ENCODE assay signal across 30 mouse cellular contexts in the genomic region with DNA sequence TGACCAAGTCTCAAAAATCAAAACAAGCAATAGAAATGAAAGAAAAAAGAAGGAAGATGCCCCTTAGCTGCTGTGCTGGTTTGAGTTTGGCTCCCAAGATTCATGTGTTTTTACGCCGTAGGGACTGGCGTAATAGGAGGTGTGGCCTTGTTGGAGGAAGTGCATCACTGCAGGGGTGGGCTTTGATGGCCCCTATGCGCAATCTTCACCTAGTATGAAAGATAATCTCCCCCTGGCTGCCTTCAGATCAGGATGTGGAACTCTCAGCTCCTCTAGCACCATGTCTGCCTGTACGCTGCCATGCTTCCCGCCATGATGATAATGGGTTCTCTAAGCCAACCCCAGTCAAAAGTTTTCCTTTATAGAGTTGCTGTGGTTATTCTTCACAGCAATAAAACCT. TPM values are rescaled to one million over a fixed set of nuclear protein-coding genes. Genes with fewer than 3 reads are reported as not detected.
"Had no signal": no experiment of that assay in that cellular context is flagged by ENCODE, and none has a peak within 500 bp of the region (broad histone marks: within the 10 kb centered on the region; RNA-seq: fewer than 3 reads in every experiment).

No protein-coding gene starts in this region.

- H3K4me1 ChIP-seq: lung, embryonic 15.5 days; midbrain, embryonic 13.5 days; midbrain, embryonic 15.5 days; neural tube, embryonic 12.5 days had no signal

- H3K9me3 ChIP-seq: liver, embryonic 15.5 days; lung, embryonic 15.5 days; midbrain, embryonic 15.5 days had no signal

- H3K4me3 ChIP-seq: liver, embryonic 15.5 days; lung, embryonic 15.5 days; midbrain, embryonic 13.5 days; midbrain, embryonic 15.5 days; neural tube, embryonic 12.5 days had no signal

- ATAC-seq: liver, postnatal 0 days; lung, postnatal 0 days; midbrain, embryonic 15.5 days had no signal

- DNase-seq: liver, postnatal 0 days; lung, adult 2 months; lung, postnatal 14 days; lung, postnatal 36 days; retina, postnatal 1 day; right cerebral cortex, adult 18-20 months; right cerebral cortex, postnatal 25 days; right cerebral cortex, postnatal 4 days; spleen, adult 18-20 months; thymus, adult 18-20 months; thymus, postnatal 14 days; thymus, postnatal 36 days had no signal

- H3K27ac ChIP-seq: liver, embryonic 15.5 days; lung, embryonic 15.5 days; macrophage; midbrain, embryonic 13.5 days; midbrain, embryonic 15.5 days; neural tube, embryonic 12.5 days had no signal

- H3K27me3 ChIP-seq: midbrain, embryonic 13.5 days; midbrain, embryonic 15.5 days; neural tube, embryonic 12.5 days had no signal

- H3K36me3 ChIP-seq: liver, embryonic 15.5 days; lung, embryonic 15.5 days had no signal

RNA-seq across cellular contexts. Expression of a gene that starts 14.4 kb away (rescaled TPM):
- total RNA-seq: megakaryocyte, adult 5-6 weeks; megakaryocyte-erythroid progenitor cell, adult 5-6 weeks; monocyte, adult 5-6 weeks; neutrophil, adult 5-6 weeks had no signal
- polyA plus RNA-seq: liver, embryonic 15.5 days; liver, postnatal 0 days; lung, postnatal 0 days; macrophage had no signal

RNA-seq across cellular contexts. Expression of a gene that starts 14.4 kb away (rescaled TPM):
- total RNA-seq: megakaryocyte, adult 5-6 weeks; megakaryocyte-erythroid progenitor cell, adult 5-6 weeks; midbrain, postnatal 0 days; monocyte, adult 5-6 weeks; neutrophil, adult 5-6 weeks had no signal
- polyA plus RNA-seq: liver, postnatal 0 days; macrophage; midbrain, embryonic 11.5 days; neural tube, embryonic 12.5 days; neural tube, embryonic 14.5 days; small intestine, adult 2 months had no signal

RNA-seq across cellular contexts. Expression of a gene that starts 32.6 kb away (rescaled TPM):
- total RNA-seq: megakaryocyte, adult 5-6 weeks; megakaryocyte-erythroid progenitor cell, adult 5-6 weeks; midbrain, postnatal 0 days; monocyte, adult 5-6 weeks; neutrophil, adult 5-6 weeks had no signal
- polyA plus RNA-seq: liver, postnatal 0 days; lung, adult 2 months; macrophage; midbrain, embryonic 11.5 days; midbrain, embryonic 15.5 days; midbrain, postnatal 0 days; neural tube, embryonic 12.5 days; neural tube, embryonic 14.5 days; small intestine, adult 2 months; stomach, embryonic 14.5 days; stomach, embryonic 16.5 days; thymus, postnatal 0 days had no signal
